Mouse (Mus musculus) embryonic fibroblast, embryonic 13.5 days (primary cell): ENCODE data around the gene Phpt1.

Experiments used
- CTCF ChIP-seq: IDR thresholded peaks from 2 replicates; pipeline ENCODE4 v1.5.1; 2011; ENCODE audit warnings: mild to moderate bottlenecking, control low read depth, low read length, moderate library complexity, borderline replicate concordance; ENCODE audit not compliant: insufficient read depth
- POLR2A ChIP-seq: IDR thresholded peaks from 2 replicates; pipeline ENCODE4 v1.6.1; 2011; ENCODE audit warnings: low read depth, mild to moderate bottlenecking, control low read depth, low read length, moderate library complexity

DNA sequence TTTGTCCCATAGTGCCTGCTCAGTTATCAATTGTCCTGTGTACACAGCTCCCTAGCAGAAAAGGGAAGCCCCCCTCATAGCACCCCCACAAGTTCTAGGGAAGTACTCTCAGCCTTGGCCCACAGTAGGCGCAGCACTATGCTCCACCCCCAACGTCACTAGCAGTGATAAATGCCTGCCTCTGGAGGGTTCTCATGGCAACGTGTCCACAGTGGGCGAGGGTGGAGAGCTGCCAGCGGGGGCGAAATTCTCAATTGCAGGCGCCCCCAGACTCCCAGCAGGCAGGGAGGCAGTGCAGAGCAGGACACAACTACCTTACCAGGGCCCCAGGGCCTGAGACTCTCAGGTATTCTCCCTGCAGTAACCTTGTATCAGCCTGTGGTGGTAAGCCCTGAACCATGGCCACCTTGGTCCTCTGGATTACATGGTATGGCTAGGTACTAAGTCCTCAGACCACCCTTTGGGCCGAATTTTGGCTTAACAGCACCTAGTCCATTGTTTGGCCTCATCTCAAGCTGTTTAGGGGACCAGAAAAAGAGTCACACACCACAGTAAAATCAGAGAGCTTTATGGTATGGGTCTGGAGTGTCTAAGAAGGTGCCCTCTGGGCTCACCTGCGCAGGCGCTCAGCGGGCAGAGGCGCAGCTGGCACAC is 7.6 kb upstream of the Phpt1 start:
- TF ChIP-seq CTCF (no peak), POLR2A (no peak)
